Mouse (Mus musculus): ENCODE measurements around the gene Phyhipl. TPM values are rescaled to one million over a fixed set of nuclear protein-coding genes. Genes with fewer than 3 reads are reported as not detected.
A peak's percentile ranks its signal among the peaks of the same experiment; 100 is the strongest.

Gene Phyhipl
- total RNA-seq, 2 experiments from 2014 or later, result 3.1 to 4.4 TPM

DNA sequence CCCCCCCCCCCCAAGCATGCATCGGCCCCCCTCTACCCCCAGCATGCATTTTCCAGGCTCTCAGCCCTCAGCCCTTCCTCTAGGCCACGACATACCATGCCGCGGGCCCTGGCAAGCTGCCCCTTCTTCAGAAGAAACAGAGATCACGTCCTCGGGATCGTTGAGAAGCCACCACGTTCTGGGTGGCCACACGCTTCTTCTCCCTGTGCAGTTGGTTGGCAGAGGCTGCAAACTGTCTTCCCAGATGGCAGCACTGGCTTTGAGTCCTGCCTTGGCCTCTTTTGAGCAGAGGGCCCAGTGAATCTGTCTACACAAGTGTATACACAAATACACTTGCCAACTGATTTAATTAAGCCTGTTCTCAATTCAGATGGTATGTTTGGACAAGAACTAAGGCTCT is 123.5 kb downstream of the Phyhipl start:
- no peak for DNase-seq

DNA sequence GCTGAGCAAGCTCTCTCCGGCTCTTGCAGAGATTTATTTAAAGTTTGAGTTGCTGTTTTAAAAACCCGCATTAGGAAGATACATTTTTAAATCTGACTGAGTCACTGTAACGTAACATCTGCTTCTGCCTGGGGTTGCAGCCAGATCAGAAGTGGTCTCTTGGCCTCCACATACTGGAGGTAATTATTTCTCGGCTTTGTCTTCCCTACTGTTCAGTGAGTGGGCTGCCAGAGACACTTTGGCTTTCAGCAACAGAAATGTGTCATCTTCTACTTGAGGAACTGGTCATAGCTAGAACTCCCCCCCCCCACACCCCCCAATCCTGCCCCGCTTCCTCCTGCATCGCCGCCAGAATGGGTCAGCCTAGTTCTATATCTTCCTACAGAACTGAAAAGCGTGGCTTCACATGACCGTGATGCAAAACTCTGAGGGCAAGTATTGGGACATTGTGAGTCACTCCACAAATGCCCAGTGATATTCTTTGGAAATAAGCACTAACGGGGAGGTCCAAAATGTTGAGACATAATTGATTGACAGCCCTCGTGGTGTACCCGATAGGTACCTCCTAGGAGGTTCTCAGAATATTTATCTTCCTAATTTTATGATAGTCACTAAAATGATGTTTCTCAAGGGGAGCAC is 125.5 kb downstream of the Phyhipl start:
- no peak for DNase-seq

GRCm38 (mm10) chr10:70521379-70521778 is 134.4 kb downstream of the Phyhipl start:
- no peak for DNase-seq

DNA sequence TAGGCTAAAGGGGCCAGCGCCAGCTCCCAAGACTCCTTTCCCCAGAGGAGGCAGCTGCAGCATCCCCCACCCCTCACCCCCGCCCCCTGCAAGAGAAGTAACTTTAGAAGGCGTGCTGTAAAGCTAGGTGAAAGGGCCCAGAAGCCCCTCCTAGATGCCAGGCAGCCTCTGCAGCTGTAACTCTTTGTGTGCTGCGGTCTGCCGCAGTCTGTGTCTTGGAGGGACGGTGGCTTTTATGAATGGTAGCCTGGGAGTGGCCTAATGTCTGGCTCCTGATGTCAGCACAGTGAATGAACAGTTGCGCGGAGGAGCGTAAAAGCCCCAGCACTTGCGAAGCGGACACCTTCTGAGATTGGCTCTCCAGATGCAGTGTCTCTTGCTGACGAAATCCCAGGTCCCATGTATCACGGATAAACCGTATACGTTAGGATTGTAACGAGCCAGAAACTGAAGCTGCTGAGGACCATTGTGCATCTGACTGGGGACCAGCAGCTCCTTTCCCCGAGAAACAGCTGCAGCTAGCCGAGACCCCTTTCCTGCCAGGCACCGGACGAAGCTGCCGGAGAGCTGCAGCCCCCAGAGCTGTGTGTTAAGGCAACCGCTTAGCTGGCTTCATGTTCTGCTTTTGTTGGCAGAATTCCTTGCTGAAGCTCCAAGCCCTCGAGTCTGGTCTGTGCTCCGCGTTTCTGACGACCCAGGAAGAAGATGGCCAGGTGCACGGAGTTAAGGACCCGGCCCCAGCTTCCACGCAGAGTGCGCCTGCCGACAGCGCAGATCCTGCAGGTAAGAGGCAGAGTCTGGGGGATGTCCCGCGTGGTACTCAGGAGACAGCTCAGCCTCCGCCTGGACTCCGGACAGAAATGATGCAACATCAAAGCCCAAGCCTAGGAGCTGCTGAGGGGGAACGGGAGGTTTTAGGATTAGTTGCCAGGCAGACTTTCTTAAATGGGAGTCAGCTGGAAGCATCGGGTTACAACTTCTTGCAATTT is 135.3 kb downstream of the Phyhipl start:
- DNase-seq, result peak; percentile 30

DNA sequence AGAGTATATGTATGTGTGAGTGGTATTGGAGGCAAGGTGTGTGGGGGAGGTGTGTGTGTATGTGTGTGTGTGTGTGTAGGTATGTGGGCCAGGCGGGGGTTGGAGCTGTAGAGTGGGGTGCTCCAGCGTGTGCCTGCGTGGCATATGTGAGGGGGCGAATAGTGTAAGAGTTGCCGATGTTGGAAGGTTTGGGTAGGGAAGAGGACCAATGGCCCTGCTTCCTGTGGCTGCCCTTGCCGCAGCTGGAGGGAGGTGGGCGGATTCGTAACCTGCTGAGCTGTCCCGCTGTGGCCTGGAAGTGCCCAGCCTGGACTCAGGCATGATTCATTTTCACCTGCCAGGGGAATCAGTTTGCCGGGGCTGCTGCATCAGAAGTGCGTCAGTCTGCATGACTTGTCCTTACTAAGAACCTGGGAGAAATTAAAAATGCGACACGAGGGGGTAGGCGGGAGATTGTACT is 136.1 kb downstream of the Phyhipl start:
- no peak for DNase-seq

DNA sequence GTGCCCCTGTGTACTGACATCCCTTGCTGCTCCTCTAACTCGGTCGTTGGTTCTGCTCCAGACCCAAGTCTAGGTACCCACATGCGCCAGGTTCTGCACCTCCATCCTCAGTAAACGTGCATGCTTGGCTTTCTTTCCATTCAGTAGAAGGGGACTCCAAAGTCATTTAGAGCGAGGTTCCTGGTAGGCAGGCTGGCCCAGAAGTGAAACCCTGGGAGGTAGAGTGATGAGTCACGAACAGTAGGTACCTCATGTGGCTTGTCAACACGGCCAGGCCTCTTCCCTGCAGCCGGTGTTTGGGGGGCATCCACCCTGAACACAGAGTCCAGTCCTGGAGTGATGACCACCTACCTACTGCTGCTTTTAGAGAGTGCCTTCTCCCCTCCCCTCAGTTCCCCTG is 139.1 kb downstream of the Phyhipl start:
- no peak for DNase-seq

DNA sequence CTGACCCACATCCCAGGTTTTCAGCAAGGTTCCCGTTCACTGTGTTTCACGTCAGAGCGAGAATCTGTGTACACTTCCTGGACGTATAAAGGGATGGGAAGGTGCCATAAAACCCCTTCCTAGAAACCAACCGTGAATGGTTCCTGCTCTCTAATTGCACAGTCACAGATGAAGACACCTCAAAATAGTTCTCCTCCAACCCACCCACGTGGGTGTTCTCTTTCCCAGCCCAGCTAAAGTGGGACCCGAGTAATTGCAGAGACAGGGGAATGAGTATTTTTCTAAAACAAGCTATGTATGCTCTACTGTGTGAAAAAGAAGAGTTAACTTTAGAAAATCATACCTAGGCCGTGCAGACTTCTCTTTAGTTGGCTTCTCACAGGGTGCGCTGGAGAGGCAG is 140.9 kb downstream of the Phyhipl start:
- no peak for DNase-seq

- no peak for DNase-seq
These were observed 147.9 kb downstream of the Phyhipl start for GRCm38 (mm10) chr10:70507880-70508279.

Other genes starting within 250 kb of the Phyhipl start
- gene Fam13c, start 215.5 kb downstream of the Phyhipl start, total RNA-seq (2021), result 10 to 100 TPM; 13.2 to 16.2 TPM

All from adrenal gland, postnatal 10 days (tissue).